Mouse (Mus musculus): ENCODE results near the gene Ifna2. TPM values are rescaled to one million over a fixed set of nuclear protein-coding genes. Genes with fewer than 3 reads are reported as not detected.

Ifna2 gene
- polyA plus RNA-seq, 1 experiment from 2014 or later = not detected

GRCm38 (mm10) chr4:88681353-88681752 lies 2.4 kb downstream of the Ifna2 start:
- Histone ChIP-seq H3K9me3 (ENCODE audit: low read length) (no peaks in the 10 kb centered on the region), H3K4me1 (ENCODE audit: insufficient read depth) (no peaks in the 10 kb centered on the region), H3K9ac (replicated peaks) (no peak overlapping the region), H3K27me3 (ENCODE audit: insufficient read depth, low read length) (no peaks in the 10 kb centered on the region), H3K27ac (ENCODE audit: low read depth) (no peak overlapping the region), H3K4me3 (ENCODE audit: low read depth, low read length) (no peak overlapping the region), H3K4me2 (ENCODE audit: low read depth, low read length) (no peak overlapping the region), H3K36me3 (replicated peaks; ENCODE audit: insufficient read depth, low read length) (no peaks in the 10 kb centered on the region)
- whole genome bisulfite sequencing (ENCODE audit: insufficient replicate concordance) = 35% methylated on average over 3 of the region's 3 CpGs
- TF ChIP-seq EP300 (IDR thresholded peaks at IDR 0.05; ENCODE audit: low read depth) (no peak), CTCF (IDR thresholded peaks at IDR 0.05; ENCODE audit: low read depth) (no peak)
- no peak for ATAC-seq
- DNase-seq = no peak

DNA sequence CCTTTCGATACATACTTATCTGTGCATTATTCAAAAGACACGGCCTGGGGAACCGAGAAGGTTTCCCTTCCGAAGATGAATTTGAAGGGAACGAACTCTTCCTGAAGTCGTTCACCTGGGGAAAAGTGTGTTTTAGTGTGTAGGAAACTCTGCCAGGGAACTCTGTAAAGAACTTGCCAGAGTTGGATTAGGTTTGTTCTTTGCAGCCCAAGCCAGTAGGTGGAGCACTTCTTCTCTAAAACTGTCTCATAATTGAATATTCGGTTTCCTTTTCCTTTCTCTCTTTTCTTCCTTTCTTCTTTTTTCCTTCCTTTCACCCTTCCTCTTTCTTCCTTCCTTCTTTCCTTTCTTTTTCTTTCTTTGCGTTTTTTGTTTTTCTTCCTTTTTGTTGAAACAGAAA lies 3.4 kb downstream of the Ifna2 start:
- Histone ChIP-seq H3K27me3 (ENCODE audit: insufficient read depth, low read length) (no peaks in the 10 kb centered on the region), H3K9me3 (ENCODE audit: low read length) (no peaks in the 10 kb centered on the region), H3K27ac (ENCODE audit: low read depth) (no peak overlapping the region), H3K9ac (replicated peaks) (no peak overlapping the region), H3K4me2 (ENCODE audit: low read depth, low read length) (no peak overlapping the region), H3K4me3 (ENCODE audit: low read depth, low read length) (no peak overlapping the region), H3K36me3 (replicated peaks; ENCODE audit: insufficient read depth, low read length) (no peaks in the 10 kb centered on the region), H3K4me1 (ENCODE audit: insufficient read depth) (no peaks in the 10 kb centered on the region)
- TF ChIP-seq CTCF (IDR thresholded peaks at IDR 0.05; ENCODE audit: low read depth) (peak; percentile 58), EP300 (IDR thresholded peaks at IDR 0.05; ENCODE audit: low read depth) (no peak)
- DNase-seq = no peak
- ATAC-seq = no peak
- WGBS (ENCODE audit: insufficient replicate concordance) = 37% methylated on average over 8 of the region's 8 CpGs

DNA sequence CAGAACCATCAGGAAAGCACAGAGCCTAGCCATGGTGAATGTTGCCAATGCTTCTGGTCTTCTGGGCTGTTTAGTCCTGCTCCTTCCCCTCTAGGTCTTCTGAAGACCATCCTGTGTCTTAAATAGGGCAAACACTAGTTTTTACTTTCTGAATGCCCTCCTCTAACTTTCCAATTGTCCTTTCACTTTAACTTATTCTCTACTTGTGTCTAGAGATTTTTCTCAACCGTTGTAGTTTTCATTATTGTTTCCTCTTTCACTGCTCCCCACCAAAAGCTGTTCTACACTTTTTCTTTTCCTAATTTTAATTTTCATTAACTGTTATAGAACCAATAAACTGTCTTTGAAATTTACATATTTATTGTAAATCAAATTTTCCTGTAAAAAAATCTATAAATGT lies 6.9 kb downstream of the Ifna2 start, which contains the start of gene Ifna16:
Gene Ifna16, minus strand, starts transcription at position 101 of the 400 bp plus-strand sequence.
- WGBS (ENCODE audit: insufficient replicate concordance) = 65% methylated on average over 1 of the region's 1 CpGs
- H3K36me3 ChIP-seq (replicated peaks; ENCODE audit: insufficient read depth, low read length) = no peaks in the 10 kb centered on the region
- no peak for DNase-seq
- no peak within 1 kb of the TSS for H3K4me3 ChIP-seq (ENCODE audit: low read depth, low read length)
- no peak within 1 kb of the TSS for H3K9ac ChIP-seq (replicated peaks)
- TF ChIP-seq CTCF (IDR thresholded peaks at IDR 0.05; ENCODE audit: low read depth) = no peak
- no peak for TF ChIP-seq EP300 (IDR thresholded peaks at IDR 0.05; ENCODE audit: low read depth)
- no peaks in the 10 kb centered on the region for H3K4me1 ChIP-seq (ENCODE audit: insufficient read depth)
- no peak within 1 kb of the TSS for H3K4me2 ChIP-seq (ENCODE audit: low read depth, low read length)
- no peaks in the 10 kb centered on the region for H3K27me3 ChIP-seq (ENCODE audit: insufficient read depth, low read length)
- no peaks in the 10 kb centered on the region for H3K9me3 ChIP-seq (ENCODE audit: low read length)
- no peak within 1 kb of the TSS for H3K27ac ChIP-seq (ENCODE audit: low read depth)
- ATAC-seq = no peak

DNA sequence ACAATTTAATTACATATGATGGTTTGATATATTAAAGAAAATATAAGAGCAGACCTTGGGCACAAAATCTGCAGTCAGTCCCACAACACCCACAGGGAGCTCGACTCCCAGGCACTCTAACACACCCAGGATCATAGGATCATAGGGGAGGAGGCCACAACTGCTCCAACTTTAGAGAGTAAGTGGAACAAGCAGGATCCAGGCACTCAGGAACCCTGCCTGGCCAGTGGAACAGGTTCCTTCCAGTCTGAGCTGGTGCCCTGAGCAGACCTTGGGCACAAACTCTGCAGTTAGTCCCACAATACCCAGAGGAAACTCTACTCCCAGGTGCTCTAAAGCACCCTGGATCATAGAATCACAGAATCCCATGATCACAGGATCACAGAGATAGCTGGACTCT lies 28.3 kb downstream of the Ifna2 start:
- no peak overlapping the region for H3K4me3 ChIP-seq (ENCODE audit: low read depth, low read length)
- no peaks in the 10 kb centered on the region for H3K27me3 ChIP-seq (ENCODE audit: insufficient read depth, low read length)
- DNase-seq (no peak), ATAC-seq (no peak)
- H3K9me3 ChIP-seq (ENCODE audit: low read length) = no peaks in the 10 kb centered on the region
- H3K27ac ChIP-seq (ENCODE audit: low read depth) = no peak overlapping the region
- WGBS (ENCODE audit: insufficient replicate concordance) = 18% methylated on average over 1 of the region's 1 CpGs
- H3K9ac ChIP-seq (replicated peaks) = no peak overlapping the region
- H3K4me2 ChIP-seq (ENCODE audit: low read depth, low read length) = no peak overlapping the region
- no peaks in the 10 kb centered on the region for H3K4me1 ChIP-seq (ENCODE audit: insufficient read depth)
- no peaks in the 10 kb centered on the region for H3K36me3 ChIP-seq (replicated peaks; ENCODE audit: insufficient read depth, low read length)
- no peak for TF ChIP-seq EP300 (IDR thresholded peaks at IDR 0.05; ENCODE audit: low read depth)
- no peak for TF ChIP-seq CTCF (IDR thresholded peaks at IDR 0.05; ENCODE audit: low read depth)

GRCm38 (mm10) chr4:88653644-88654043 lies 30.1 kb downstream of the Ifna2 start:
- TF ChIP-seq EP300 (IDR thresholded peaks at IDR 0.05; ENCODE audit: low read depth) (no peak), CTCF (IDR thresholded peaks at IDR 0.05; ENCODE audit: low read depth) (no peak)
- H3K27ac ChIP-seq (ENCODE audit: low read depth) = no peak overlapping the region
- H3K9me3 ChIP-seq (ENCODE audit: low read length) = no peaks in the 10 kb centered on the region
- 67% methylated on average over 3 of the region's 3 CpGs for WGBS (ENCODE audit: insufficient replicate concordance)
- H3K9ac ChIP-seq (replicated peaks) = no peak overlapping the region
- H3K4me3 ChIP-seq (ENCODE audit: low read depth, low read length) = no peak overlapping the region
- no peak for DNase-seq
- no peak for ATAC-seq
- no peaks in the 10 kb centered on the region for H3K4me1 ChIP-seq (ENCODE audit: insufficient read depth)
- H3K4me2 ChIP-seq (ENCODE audit: low read depth, low read length) = no peak overlapping the region
- no peaks in the 10 kb centered on the region for H3K27me3 ChIP-seq (ENCODE audit: insufficient read depth, low read length)
- no peaks in the 10 kb centered on the region for H3K36me3 ChIP-seq (replicated peaks; ENCODE audit: insufficient read depth, low read length)

DNA sequence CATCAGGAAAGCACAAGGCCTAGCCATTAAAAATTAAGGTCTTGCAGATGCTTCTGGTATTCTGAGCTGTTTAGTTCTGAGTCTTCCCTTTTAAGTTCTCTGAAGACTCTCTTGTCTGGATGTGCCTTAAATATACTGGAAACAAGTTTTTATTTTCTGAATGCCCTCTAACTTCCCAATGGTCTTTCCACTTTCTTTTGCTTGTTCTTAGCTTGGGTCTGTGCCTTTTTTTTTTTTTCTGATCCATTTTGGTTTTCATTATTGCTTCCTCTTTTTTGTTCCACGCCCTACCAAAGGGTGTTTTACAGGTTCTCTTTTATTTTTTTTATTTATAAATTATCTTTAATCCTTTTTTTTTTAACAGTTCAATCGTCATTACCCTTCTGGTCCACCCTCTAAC lies 39.4 kb downstream of the Ifna2 start, which contains the start of gene Ifna13:
Gene Ifna13, minus strand, starts transcription at position 101 of the 400 bp plus-strand sequence.
- no peaks in the 10 kb centered on the region for H3K36me3 ChIP-seq (replicated peaks; ENCODE audit: insufficient read depth, low read length)
- DNase-seq (no peak), ATAC-seq (no peak)
- no peak within 1 kb of the TSS for H3K4me3 ChIP-seq (ENCODE audit: low read depth, low read length)
- H3K27me3 ChIP-seq (ENCODE audit: insufficient read depth, low read length) = no peaks in the 10 kb centered on the region
- H3K9me3 ChIP-seq (ENCODE audit: low read length) = no peaks in the 10 kb centered on the region
- H3K27ac ChIP-seq (ENCODE audit: low read depth) = no peak within 1 kb of the TSS
- no peak within 1 kb of the TSS for H3K4me2 ChIP-seq (ENCODE audit: low read depth, low read length)
- 41% methylated on average over 2 of the region's 2 CpGs for WGBS (ENCODE audit: insufficient replicate concordance)
- no peaks in the 10 kb centered on the region for H3K4me1 ChIP-seq (ENCODE audit: insufficient read depth)
- no peak for TF ChIP-seq EP300 (IDR thresholded peaks at IDR 0.05; ENCODE audit: low read depth)
- TF ChIP-seq CTCF (IDR thresholded peaks at IDR 0.05; ENCODE audit: low read depth) = no peak
- no peak within 1 kb of the TSS for H3K9ac ChIP-seq (replicated peaks)

DNA sequence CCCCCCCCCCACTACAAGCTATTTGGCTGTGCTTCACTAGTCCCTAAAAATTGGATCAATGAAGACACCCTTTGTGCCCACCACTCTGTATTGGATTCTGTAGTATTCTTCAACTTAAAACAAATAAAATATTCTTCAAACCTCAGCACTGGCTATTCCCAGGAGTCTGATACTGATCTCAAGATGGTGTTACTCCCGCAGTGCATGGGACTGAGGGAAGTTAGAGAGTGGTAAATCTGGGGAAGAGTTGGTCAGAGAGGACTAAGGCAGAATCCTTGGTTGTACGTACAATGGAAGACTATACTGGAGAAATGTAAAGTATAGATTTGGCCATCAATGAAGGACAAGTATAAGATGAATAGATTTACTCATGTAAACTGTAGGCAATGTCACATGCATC lies 41.2 kb downstream of the Ifna2 start:
- Histone ChIP-seq H3K4me2 (ENCODE audit: low read depth, low read length) (no peak overlapping the region), H3K9me3 (ENCODE audit: low read length) (no peaks in the 10 kb centered on the region), H3K4me3 (ENCODE audit: low read depth, low read length) (no peak overlapping the region), H3K27ac (ENCODE audit: low read depth) (no peak overlapping the region), H3K36me3 (replicated peaks; ENCODE audit: insufficient read depth, low read length) (no peaks in the 10 kb centered on the region), H3K27me3 (ENCODE audit: insufficient read depth, low read length) (no peaks in the 10 kb centered on the region), H3K9ac (replicated peaks) (no peak overlapping the region), H3K4me1 (ENCODE audit: insufficient read depth) (no peaks in the 10 kb centered on the region)
- no peak for DNase-seq
- TF ChIP-seq CTCF (IDR thresholded peaks at IDR 0.05; ENCODE audit: low read depth) = no peak
- no peak for TF ChIP-seq EP300 (IDR thresholded peaks at IDR 0.05; ENCODE audit: low read depth)
- ATAC-seq = no peak
- whole genome bisulfite sequencing (ENCODE audit: insufficient replicate concordance) = 33% methylated on average over 2 of the region's 2 CpGs

All from liver, postnatal 0 days (tissue).